Mouse (Mus musculus) spleen, adult 2 months (tissue): ENCODE data around the gene Aldh16a1. TPM values are rescaled to one million over a fixed set of nuclear protein-coding genes. Genes with fewer than 3 reads are reported as not detected.

Experiments
- DNase-seq, 2 experiments: peaks; one replicate each; pipeline versions ENCODE4 v3.0.0 to v3.0.0-alpha.2; 2012 to 2021; ENCODE audit warnings: low spot score in 2 of 2, low read depth in 1 of 2
- H3K27ac ChIP-seq: fragments of 200-500 bp; 2 replicates; pipeline ENCODE4 v1.5.1; 2012; ENCODE audit warnings: low read length, inconsistent platforms; ENCODE audit not compliant: insufficient read depth
- H3K27me3 ChIP-seq: fragments of 200-500 bp; 2 replicates; pipeline ENCODE4 v1.6.1; 2012; ENCODE audit warnings: mild to moderate bottlenecking, moderate library complexity, low read length, inconsistent platforms; ENCODE audit not compliant: control insufficient read depth, insufficient read depth
- H3K36me3 ChIP-seq: fragments of 200-500 bp; 2 replicates; pipeline ENCODE4 v1.6.1; 2012; ENCODE audit warnings: mild to moderate bottlenecking, low read length, inconsistent platforms; ENCODE audit not compliant: control insufficient read depth, insufficient read depth
- H3K4me1 ChIP-seq: fragments of 200-500 bp; 2 replicates; pipeline ENCODE4 v1.6.1; 2011; ENCODE audit warnings: inconsistent platforms; ENCODE audit not compliant: control insufficient read depth, insufficient read depth, insufficient read length
- H3K4me3 ChIP-seq: fragments of 200-500 bp; 2 replicates; pipeline ENCODE4 v1.5.1; 2011; ENCODE audit warnings: mild to moderate bottlenecking, inconsistent platforms; ENCODE audit not compliant: insufficient read depth, insufficient read length; ENCODE audit errors: extremely low read depth
- CTCF ChIP-seq: fragments of 200-500 bp; IDR thresholded peaks from 2 replicates; pipeline ENCODE4 v1.5.1; 2011; ENCODE audit warnings: mild to moderate bottlenecking, inconsistent platforms; ENCODE audit not compliant: insufficient read depth, insufficient read length, insufficient replicate concordance; ENCODE audit errors: extremely low read depth
- POLR2A ChIP-seq: fragments of 200-500 bp; IDR thresholded peaks from 2 replicates; pipeline ENCODE4 v1.6.1; 2011; ENCODE audit warnings: low read depth, low read length, inconsistent platforms
- WGBS: fragments of 180-500 bp; shearing (Covaris S2); methylation state at CpG from one replicate; pipeline ENCODE4 v1.1.7; 2018; 5-methylcytosine and 5-hydroxymethylcytosine counted together
- polyA plus RNA-seq: library from polyadenylated mRNA; depleted of rRNA; stranded (reverse); fragments of >200 nt; gene quantifications from 2 replicates; pipeline ENCODE4 v1.2.3, GENCODE M21; 2012

Gene Aldh16a1
- polyA plus RNA-seq, 1 experiment: 93.0 TPM

GRCm38 (mm10) chr7:45105491-45105890 is 48.9 kb downstream of the Aldh16a1 start:
- no peak overlapping the region for H3K27ac ChIP-seq
- peaks cover 5% of the 10 kb centered on the region for H3K4me1 ChIP-seq
- no peaks in the 10 kb centered on the region for H3K27me3 ChIP-seq
- DNase-seq: no peak
- 83% methylated on average over 8 of the region's 8 CpGs for WGBS
- no peak overlapping the region for H3K4me3 ChIP-seq
- TF ChIP-seq POLR2A (no peak), CTCF (no peak)
- no peaks in the 10 kb centered on the region for H3K36me3 ChIP-seq

GRCm38 (mm10) chr7:45104941-45105340 is 49.4 kb downstream of the Aldh16a1 start:
- WGBS: 82% methylated on average over 5 of the region's 5 CpGs
- TF ChIP-seq CTCF: no peak
- TF ChIP-seq POLR2A: no peak
- H3K4me3 ChIP-seq: no peak overlapping the region
- no peak overlapping the region for H3K27ac ChIP-seq
- H3K27me3 ChIP-seq: no peaks in the 10 kb centered on the region
- DNase-seq: no peak
- peaks cover 5% of the 10 kb centered on the region for H3K4me1 ChIP-seq
- no peaks in the 10 kb centered on the region for H3K36me3 ChIP-seq

GRCm38 (mm10) chr7:45103652-45104180 is 50.7 kb downstream of the Aldh16a1 start, which contains the start of gene Fcgrt:
Gene Fcgrt, minus strand, starts transcription at chr7:45103851.
- TF ChIP-seq CTCF (no peak), POLR2A (0 out of 2 replicates have a peak, but pooled peaks have one; percentile 5)
- 45% methylated on average over 7 of the region's 7 CpGs for WGBS
- no peak for DNase-seq
- Histone ChIP-seq H3K27me3 (no peaks in the 10 kb centered on the region), H3K4me3 (peak within 1 kb of the TSS; percentile 49; the same call in 1 of the 2 replicates), H3K36me3 (no peaks in the 10 kb centered on the region), H3K4me1 (peaks cover 5% of the 10 kb centered on the region), H3K27ac (peak within 1 kb of the TSS; percentile 73)

DNA sequence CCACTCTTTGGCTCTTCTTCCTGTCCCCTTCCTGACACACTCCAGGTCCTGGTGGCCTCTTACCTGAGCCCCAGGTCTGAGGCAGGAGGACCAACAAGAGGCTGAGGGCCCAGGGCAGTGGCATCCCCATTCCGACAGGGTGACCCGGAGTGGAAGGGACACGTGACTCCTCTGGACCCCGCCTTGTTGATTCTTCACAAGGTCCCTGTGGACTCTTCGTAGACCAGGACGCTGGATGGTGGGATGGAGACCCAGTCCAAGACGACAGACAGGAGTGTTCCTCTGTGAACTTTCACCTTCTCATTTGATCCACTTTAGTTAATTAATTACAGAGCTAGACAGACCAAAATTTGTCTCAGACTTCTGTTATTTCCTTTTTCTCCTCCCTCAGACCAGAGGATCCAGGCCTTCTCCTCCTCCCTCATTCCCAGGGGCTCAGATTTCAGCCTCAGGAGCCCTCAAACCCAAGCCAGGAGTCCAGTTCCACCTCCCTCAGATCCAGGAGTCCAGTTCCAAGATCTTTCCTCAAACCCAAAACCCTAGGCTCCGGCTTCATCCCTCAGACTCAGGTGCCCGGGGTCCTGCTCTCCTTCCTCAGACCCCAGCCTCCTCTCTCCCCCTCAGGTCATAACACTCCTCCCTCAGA is 51.3 kb downstream of the Aldh16a1 start:
- Histone ChIP-seq H3K27me3 (no peaks in the 10 kb centered on the region), H3K4me1 (peaks cover 5% of the 10 kb centered on the region), H3K27ac (peak overlapping the region; percentile 73), H3K4me3 (peak overlapping the region; percentile 49; the same call in 1 of the 2 replicates), H3K36me3 (no peaks in the 10 kb centered on the region)
- WGBS: 77% methylated on average over 9 of the region's 9 CpGs
- no peak for DNase-seq
- TF ChIP-seq POLR2A: no peak

DNA sequence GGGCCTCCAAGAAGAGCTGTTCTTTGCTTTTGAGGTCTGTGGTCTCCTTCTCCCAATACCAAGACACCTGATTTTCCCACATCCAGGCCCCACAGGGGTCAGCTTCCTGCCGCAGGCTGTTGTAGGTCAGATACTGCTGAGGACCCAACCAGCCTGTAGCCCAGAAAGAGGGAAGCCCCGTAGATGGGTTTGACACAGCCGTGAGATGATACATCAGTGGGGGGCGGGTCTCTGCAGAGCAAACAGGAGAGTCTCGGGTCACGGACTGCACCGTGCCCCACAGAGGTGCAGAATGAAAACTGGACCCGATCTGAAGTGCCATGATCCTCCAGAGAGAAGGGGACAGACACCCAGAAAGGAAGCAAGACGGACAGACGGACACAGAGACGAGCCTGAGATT is 51.9 kb downstream of the Aldh16a1 start:
- TF ChIP-seq CTCF: no peak
- no peak for TF ChIP-seq POLR2A

GRCm38 (mm10) chr7:45100046-45100445 is 54.3 kb downstream of the Aldh16a1 start:
- Histone ChIP-seq H3K27ac (no peak overlapping the region), H3K4me1 (no peaks in the 10 kb centered on the region; the same call in none of the 2 replicates), H3K4me3 (no peak overlapping the region), H3K36me3 (no peaks in the 10 kb centered on the region; the same call in 1 of the 2 replicates), H3K27me3 (no peaks in the 10 kb centered on the region)
- TF ChIP-seq POLR2A (no peak), CTCF (no peak)
- no peak for DNase-seq
- WGBS: 96% methylated on average over 6 of the region's 6 CpGs

More for the DNA sequence above, 51.9 kb downstream of the Aldh16a1 start:
- 64% methylated on average over 11 of the region's 11 CpGs for WGBS
- Histone ChIP-seq H3K4me3 (no peak overlapping the region), H3K36me3 (no peaks in the 10 kb centered on the region), H3K4me1 (peaks cover 5% of the 10 kb centered on the region), H3K27me3 (no peaks in the 10 kb centered on the region), H3K27ac (no peak overlapping the region)
- DNase-seq: no peak
